Mouse (Mus musculus) leukemia stem cell, adult 10-12 weeks (primary cell): ENCODE measurements around the gene Rnf20. TPM values are rescaled to one million over a fixed set of nuclear protein-coding genes. Genes with fewer than 3 reads are reported as not detected.

Experiments used
- polyA plus RNA-seq: library from polyadenylated mRNA; stranded (reverse); fragments of >175 nt; gene quantifications from 2 replicates; pipeline ENCODE4 v1.2.3, GENCODE M21; 2012; ENCODE audit warnings: low replicate concordance

The Rnf20 gene
- 25.3 and 54.3 TPM in 2 replicates for polyA plus RNA-seq

DNA sequence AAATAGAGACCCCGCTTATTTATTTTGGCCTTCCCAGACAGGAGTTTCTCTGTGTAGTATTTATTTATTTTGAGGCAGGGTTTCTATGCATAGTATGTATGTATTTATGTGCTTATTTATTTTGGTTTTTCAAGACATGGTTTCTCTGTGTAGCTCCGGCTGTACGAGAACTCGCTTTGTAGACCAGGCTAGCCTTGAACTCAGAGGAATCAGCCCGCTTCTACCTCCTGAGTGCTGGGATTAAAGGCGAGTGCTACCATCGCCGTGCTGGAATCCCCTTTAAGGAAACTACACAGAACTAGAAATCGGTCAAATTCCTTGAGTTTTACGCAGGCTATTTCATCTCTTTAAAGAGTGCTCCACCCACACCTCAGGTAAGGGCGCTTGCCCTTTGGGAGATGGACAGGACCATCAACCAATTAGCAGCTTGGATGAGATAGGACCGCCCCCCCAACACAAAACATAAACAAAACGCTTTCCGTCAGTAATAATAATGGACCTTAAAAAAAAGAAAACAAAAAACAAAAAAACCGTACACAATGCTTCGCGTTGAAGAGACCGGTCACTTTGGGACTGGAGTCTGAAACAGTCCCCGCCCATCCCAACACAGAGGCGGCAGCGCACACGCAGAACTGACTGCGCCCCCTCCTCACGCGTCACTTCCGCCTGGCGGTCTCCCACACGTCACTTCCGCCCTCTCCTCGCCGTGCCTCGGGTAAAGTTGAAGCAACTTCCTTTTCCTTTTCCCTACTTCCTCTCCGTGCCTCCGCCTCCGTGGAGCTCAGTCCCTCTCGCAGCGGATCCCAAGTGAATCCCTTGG lies at the start of gene Rnf20:
Gene Rnf20, plus strand, starts transcription at position 688 of the 820 bp plus-strand sequence.

GRCm38 (mm10) chr4:49597183-49598100 lies 34.4 kb upstream of the Rnf20 start, which contains the start of gene Tmem246:
Tmem246 (minus strand) TSS chr4:49597876.

DNA sequence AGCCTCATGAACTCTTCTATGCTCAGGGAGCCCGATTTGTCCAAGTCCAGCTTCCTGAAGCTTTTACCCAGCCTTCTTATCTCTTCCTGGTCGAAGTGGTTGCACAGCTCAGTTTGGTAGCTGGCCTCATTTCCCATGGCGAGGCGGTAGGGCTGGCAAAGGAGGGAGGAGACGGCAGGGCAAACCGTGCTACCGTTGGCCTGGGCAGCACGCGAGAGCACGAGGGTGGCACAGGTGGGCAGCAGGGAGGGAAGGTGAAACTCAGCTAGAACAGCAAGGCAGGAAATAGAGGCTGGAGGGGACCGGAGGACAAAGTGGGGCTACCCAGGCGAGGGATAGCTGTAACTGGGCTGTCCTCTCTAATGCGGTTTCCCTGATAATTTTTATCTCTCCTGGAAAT lies 50.0 kb downstream of the Rnf20 start, which contains the start of gene Ppp3r2:
Gene Ppp3r2, minus strand, starts transcription at position 213 of the 400 bp plus-strand sequence.

Other genes with a start within 250 kb of the Rnf20 start
- gene Acnat2, start 223.9 kb upstream of the Rnf20 start, polyA plus RNA-seq = not detected in 2 replicates
- gene Acnat1, start 158.1 kb upstream of the Rnf20 start, polyA plus RNA-seq = 0.20 TPM in 1 of 2 replicates, not detected in the other
- gene Baat, start 125.4 kb upstream of the Rnf20 start, polyA plus RNA-seq = not detected in 2 replicates
- gene Mrpl50, start 110.9 kb upstream of the Rnf20 start, polyA plus RNA-seq = 1.1 and 1.4 TPM in 2 replicates
- gene Zfp189, start 110.8 kb upstream of the Rnf20 start, polyA plus RNA-seq = 1.3 and 1.8 TPM in 2 replicates
- not detected in 2 replicates for gene Aldob, start 82.5 kb upstream of the Rnf20 start, polyA plus RNA-seq
- 2.5 and 9.7 TPM in 2 replicates for gene Tmem246, start 34.1 kb upstream of the Rnf20 start, polyA plus RNA-seq
- gene Ppp3r2, start 50.0 kb downstream of the Rnf20 start, polyA plus RNA-seq = not detected in 2 replicates
- not detected in 2 replicates for gene Grin3a, start 213.7 kb downstream of the Rnf20 start, polyA plus RNA-seq